20 mouse cellular contexts compared by ENCODE assay signal in the genomic region with DNA sequence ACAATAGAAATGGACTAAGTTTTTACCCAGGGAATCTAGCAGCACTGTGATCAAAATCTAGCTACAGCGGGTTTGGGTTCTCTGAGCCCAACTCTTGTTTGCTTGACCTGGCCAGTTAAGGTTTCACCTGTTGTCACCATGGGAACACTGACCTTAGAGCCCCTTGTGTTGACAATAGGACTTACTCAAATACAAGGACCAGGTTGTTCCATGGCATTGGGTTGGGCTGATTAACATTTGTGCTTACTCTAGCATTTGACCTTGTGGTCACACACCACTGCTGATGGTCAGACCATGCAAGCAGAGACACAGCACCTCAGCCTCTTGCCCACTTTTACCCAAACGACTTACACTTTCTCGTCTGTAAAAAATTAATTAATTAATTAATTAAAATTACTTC.
DNase-seq lines count a peak whose midpoint lies in the region; ATAC-seq lines count a peak whose summit lies in the region.
"Had no signal": no experiment of that assay in that cellular context is flagged by ENCODE, and none has a peak within 500 bp of the region (broad histone marks: within the 10 kb centered on the region; RNA-seq: fewer than 3 reads in every experiment).

No protein-coding gene starts in this region.

- WGBS in kidney, embryonic 15.5 days: 51% methylated on average over 3 of the region's 3 CpGs
- WGBS in liver, embryonic 13.5 days (ENCODE audit: insufficient replicate concordance): 59% methylated on average over 3 of the region's 3 CpGs
- WGBS in midbrain, embryonic 15.5 days: 87% methylated on average over 3 of the region's 3 CpGs

- H3K27me3 ChIP-seq in kidney, embryonic 15.5 days: no peaks in the 10 kb centered on the region
- no peaks in the 10 kb centered on the region for H3K27me3 ChIP-seq in liver, embryonic 13.5 days
- no peaks in the 10 kb centered on the region for H3K27me3 ChIP-seq in midbrain, embryonic 15.5 days (replicated peaks)
- H3K27me3 ChIP-seq: embryonic facial prominence, embryonic 15.5 days; forebrain, embryonic 15.5 days; hindbrain, embryonic 15.5 days; limb, embryonic 12.5 days; midbrain, embryonic 12.5 days had no signal

- no peak overlapping the region for H3K4me3 ChIP-seq in kidney, embryonic 15.5 days (replicated peaks)
- no peak overlapping the region for H3K4me3 ChIP-seq in liver, embryonic 13.5 days (replicated peaks)
- H3K4me3 ChIP-seq in midbrain, embryonic 15.5 days: no peak overlapping the region
- H3K4me3 ChIP-seq: embryonic facial prominence, embryonic 15.5 days; forebrain, embryonic 15.5 days; heart, embryonic 10.5 days; hindbrain, embryonic 15.5 days; limb, embryonic 12.5 days; midbrain, embryonic 12.5 days had no signal

- peaks cover 26% of the 10 kb centered on the region for H3K4me1 ChIP-seq in kidney, embryonic 15.5 days
- H3K4me1 ChIP-seq in liver, embryonic 13.5 days (replicated peaks): peaks cover 5% of the 10 kb centered on the region; the same call in 1 of the 2 replicates
- H3K4me1 ChIP-seq in midbrain, embryonic 15.5 days: no peaks in the 10 kb centered on the region
- H3K4me1 ChIP-seq: forebrain, embryonic 15.5 days; heart, embryonic 10.5 days; hindbrain, embryonic 15.5 days; midbrain, embryonic 12.5 days had no signal

- no peaks in the 10 kb centered on the region for H3K9me3 ChIP-seq in kidney, embryonic 15.5 days (replicated peaks)
- no peaks in the 10 kb centered on the region for H3K9me3 ChIP-seq in liver, embryonic 13.5 days (replicated peaks)
- H3K9me3 ChIP-seq in midbrain, embryonic 15.5 days: no peaks in the 10 kb centered on the region
- H3K9me3 ChIP-seq: embryonic facial prominence, embryonic 15.5 days; forebrain, embryonic 15.5 days; heart, embryonic 10.5 days; hindbrain, embryonic 15.5 days; limb, embryonic 12.5 days; midbrain, embryonic 12.5 days had no signal

- H3K27ac ChIP-seq in kidney, embryonic 15.5 days: no peak overlapping the region
- no peak overlapping the region for H3K27ac ChIP-seq in liver, embryonic 13.5 days
- H3K27ac ChIP-seq in midbrain, embryonic 15.5 days: no peak overlapping the region
- H3K27ac ChIP-seq: embryonic facial prominence, embryonic 15.5 days; forebrain, embryonic 15.5 days; heart, embryonic 10.5 days; hindbrain, embryonic 15.5 days; limb, embryonic 12.5 days; midbrain, embryonic 12.5 days had no signal

- no peak overlapping the region for H3K4me2 ChIP-seq in kidney, embryonic 15.5 days
- no peak overlapping the region for H3K4me2 ChIP-seq in liver, embryonic 13.5 days
- no peak overlapping the region for H3K4me2 ChIP-seq in midbrain, embryonic 15.5 days
- H3K4me2 ChIP-seq: embryonic facial prominence, embryonic 15.5 days; forebrain, embryonic 15.5 days; hindbrain, embryonic 15.5 days; limb, embryonic 12.5 days; midbrain, embryonic 12.5 days had no signal

- H3K9ac ChIP-seq in kidney, embryonic 15.5 days: no peak overlapping the region
- H3K9ac ChIP-seq in liver, embryonic 13.5 days: no peak overlapping the region
- H3K9ac ChIP-seq in midbrain, embryonic 15.5 days: no peak overlapping the region
- H3K9ac ChIP-seq: embryonic facial prominence, embryonic 15.5 days; forebrain, embryonic 15.5 days; hindbrain, embryonic 15.5 days; limb, embryonic 12.5 days; midbrain, embryonic 12.5 days had no signal

- no peaks in the 10 kb centered on the region for H3K36me3 ChIP-seq in kidney, embryonic 15.5 days
- no peaks in the 10 kb centered on the region for H3K36me3 ChIP-seq in liver, embryonic 13.5 days
- no peaks in the 10 kb centered on the region for H3K36me3 ChIP-seq in midbrain, embryonic 15.5 days (replicated peaks)
- H3K36me3 ChIP-seq: embryonic facial prominence, embryonic 15.5 days; forebrain, embryonic 15.5 days; heart, embryonic 10.5 days; hindbrain, embryonic 15.5 days; limb, embryonic 12.5 days; midbrain, embryonic 12.5 days had no signal

- DNase-seq in embryo, embryonic 10 days (ENCODE audit: low spot score): peak; percentile 25
- DNase-seq in embryo, embryonic 10.5 days (ENCODE audit: low spot score): no peak
- DNase-seq in kidney, postnatal 25 days: no peak
- peak; percentile 6 for DNase-seq in ZHBTc4 (ENCODE audit: low read depth, low spot score)
- no peak for DNase-seq in liver, embryonic 13.5 days
- DNase-seq in right cerebral cortex, postnatal 25 days: no peak
- DNase-seq: adrenal gland, postnatal 10 days; cerebellum, adult 18-20 months; cerebellum, postnatal 25 days; right cerebral cortex, postnatal 14 days; spleen, adult 18-20 months; thymus, postnatal 25 days had no signal

- peak; percentile 86 for ATAC-seq in kidney, embryonic 15.5 days (replicated peaks; ENCODE audit: low FRiP score)
- ATAC-seq in liver, embryonic 13.5 days (ENCODE audit: low read depth): peak; percentile 92
- ATAC-seq in midbrain, embryonic 15.5 days (replicated peaks): no peak
- ATAC-seq: forebrain, embryonic 15.5 days had no signal

Comparison
In these comparisons a context has a peak if more than half of its experiments do, and no peak if none do; other contexts are left out.
1. DNase-seq: peak in embryo, embryonic 10 days (single experiment) and ZHBTc4 (single experiment); none in embryo, embryonic 10.5 days (single experiment), kidney, postnatal 25 days (0 of 2), liver, embryonic 13.5 days (single experiment) and right cerebral cortex, postnatal 25 days (single experiment).